Mouse (Mus musculus) midbrain, embryonic 15.5 days (tissue): ENCODE measurements around the gene Zfp975. TPM values are rescaled to one million over a fixed set of nuclear protein-coding genes. Genes with fewer than 3 reads are reported as not detected.

ENCODE experiments used
- polyA plus RNA-seq: library from polyadenylated mRNA; unstranded; fragments of >200 nt; fragmentation: Nextera tagmentation; extraction: Ambion mirVana; gene quantifications from 2 replicates; pipeline ENCODE4 v1.2.1, GENCODE M21; 2015

The Zfp975 gene
- polyA plus RNA-seq, 1 experiment from 2014 or later = 7.3 TPM

Other genes with a start within 250 kb of the Zfp975 start
- gene 4933421I07Rik, start 244.6 kb downstream of the Zfp975 start, polyA plus RNA-seq = not detected in 2 replicates
- gene Zfp141, start 187.0 kb downstream of the Zfp975 start, polyA plus RNA-seq = 13.1 and 16.4 TPM in 2 replicates
- gene Gm21028, start 114.2 kb downstream of the Zfp975 start, polyA plus RNA-seq = not detected in 2 replicates
- gene Zfp977, start 100.2 kb downstream of the Zfp975 start, polyA plus RNA-seq = 1.9 and 2.1 TPM in 2 replicates
- gene Zfp976, start 50.2 kb downstream of the Zfp975 start, polyA plus RNA-seq = 2.2 and 2.7 TPM in 2 replicates
- gene Gm17067, start 34.3 kb upstream of the Zfp975 start, polyA plus RNA-seq = not detected in 2 replicates
- gene Vmn2r62, start 100.8 kb upstream of the Zfp975 start, polyA plus RNA-seq = not detected in 2 replicates
- not detected in 2 replicates for gene Gm2381, start 174.5 kb upstream of the Zfp975 start, polyA plus RNA-seq
- gene Vmn2r63, start 241.1 kb upstream of the Zfp975 start, polyA plus RNA-seq = not detected in 2 replicates